Mouse (Mus musculus) natural killer cell, adult 2 months (primary cell): Measurements from ENCODE around the gene Utrn.
A peak's percentile ranks its signal among the peaks of the same experiment; 100 is the strongest.

Experiments used
- DNase-seq, 2 experiments: peaks; one replicate each; pipeline ENCODE4 v3.0.0; 2022; ENCODE audit warnings: low spot score in 2 of 2

Utrn gene

GRCm38 (mm10) chr10:12836048-12836816, 32.9 kb downstream of the Utrn start:
- DNase-seq, result peak in 1 of 2 experiments; percentile 20

GRCm38 (mm10) chr10:12834215-12834614, 35.0 kb downstream of the Utrn start:
- no peak for DNase-seq

GRCm38 (mm10) chr10:12832163-12832562, 37.0 kb downstream of the Utrn start:
- no peak for DNase-seq

DNA sequence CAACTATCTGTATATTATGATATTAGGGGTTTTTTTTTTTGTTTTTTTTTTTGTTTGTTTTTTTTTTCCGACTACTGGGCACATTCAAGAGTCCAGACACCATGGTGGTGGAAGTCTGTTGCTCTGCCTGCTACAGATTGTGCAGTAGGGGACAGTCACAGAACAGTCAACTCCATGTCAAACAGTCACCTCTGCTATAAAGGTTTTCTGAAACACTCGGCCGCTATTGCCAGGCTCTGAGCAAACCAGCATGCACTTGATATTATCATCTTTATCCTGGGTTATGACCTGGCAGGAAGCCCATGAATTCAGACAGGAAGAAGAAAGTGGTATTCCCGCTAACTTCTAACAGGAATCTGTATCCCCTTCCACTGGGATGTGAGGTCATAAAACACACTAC, 41.4 kb downstream of the Utrn start:
- no peak for DNase-seq

DNA sequence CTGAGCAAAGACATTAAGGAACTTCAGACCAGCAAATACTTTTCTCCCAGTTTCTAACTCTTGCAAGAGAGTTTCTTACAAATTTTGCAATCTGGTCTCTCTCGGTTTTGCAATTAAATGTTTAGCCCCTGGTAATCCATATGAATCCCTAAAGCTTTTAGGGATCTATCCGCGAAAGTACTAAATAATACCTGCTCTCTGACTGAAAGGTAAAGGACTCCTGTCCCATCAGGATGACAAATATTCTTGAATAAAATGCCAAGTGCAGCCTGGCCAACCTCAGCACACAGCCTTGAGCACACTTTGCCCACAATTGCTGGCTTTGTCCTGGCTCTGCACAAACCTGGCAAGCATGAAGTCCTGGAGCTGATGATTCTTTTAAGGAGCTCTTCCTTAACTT, 41.9 kb downstream of the Utrn start:
- no peak for DNase-seq

GRCm38 (mm10) chr10:12826760-12827281, 42.3 kb downstream of the Utrn start:
- no peak for DNase-seq

DNA sequence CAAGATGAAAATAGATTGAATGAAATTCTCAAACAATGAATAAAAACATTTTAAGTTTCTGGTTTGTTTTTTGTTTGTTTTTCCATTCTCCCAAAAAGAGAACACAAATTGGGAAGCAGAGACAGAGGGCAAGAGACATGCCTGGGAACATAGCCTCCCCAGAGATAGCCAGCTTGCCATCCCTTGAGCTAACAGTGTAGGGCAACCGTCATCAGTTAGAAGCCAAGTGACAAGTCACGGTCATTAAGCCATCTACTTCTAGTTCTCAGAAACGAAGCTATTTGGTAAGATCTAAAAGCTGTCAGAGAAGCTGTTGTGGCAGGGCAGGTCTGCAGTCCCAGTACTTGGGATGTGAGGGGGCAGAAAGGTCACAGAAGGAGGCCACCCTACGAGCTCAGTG, 44.8 kb downstream of the Utrn start:
- DNase-seq, result no peak

DNA sequence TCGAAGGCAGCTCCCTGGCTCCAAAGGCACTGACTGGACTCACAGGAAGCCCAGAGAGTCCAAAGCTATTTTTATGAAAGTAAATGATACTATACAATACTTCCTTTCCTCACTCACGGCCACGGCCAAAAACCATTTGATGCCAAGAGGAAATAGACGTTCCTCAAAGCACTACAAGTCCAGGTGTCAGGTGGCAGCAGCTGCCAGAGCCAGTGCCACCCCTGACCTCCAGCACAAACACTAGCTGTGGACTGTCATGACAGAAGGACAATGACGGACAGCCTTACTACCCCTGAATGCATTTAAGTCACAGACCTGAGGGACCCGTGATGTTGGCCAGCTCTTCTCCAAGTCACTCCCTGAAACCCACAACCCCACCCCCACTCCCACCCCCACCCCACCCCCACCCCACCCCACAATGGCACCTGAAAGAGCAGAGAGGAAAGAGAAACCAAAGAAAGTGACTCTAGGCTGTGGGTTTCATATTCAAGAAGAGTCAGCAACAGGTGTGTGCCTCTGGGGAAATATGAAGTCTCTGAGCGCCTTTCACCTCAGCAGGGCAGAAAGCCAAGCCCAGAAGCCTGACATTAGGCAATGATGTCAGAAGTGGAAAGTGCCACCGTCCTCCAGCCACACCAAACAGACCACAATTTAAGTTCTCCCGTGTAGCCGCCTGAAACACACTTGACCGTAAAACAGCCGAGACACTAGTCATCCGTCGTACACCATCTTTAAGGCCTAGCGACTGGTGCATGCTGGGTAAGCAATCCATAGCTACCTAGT, 45.5 kb downstream of the Utrn start:
- peak; percentile 69 to 75 for DNase-seq

- peak; percentile 28 to 48 for DNase-seq
These were observed 48.0 kb downstream of the Utrn start for GRCm38 (mm10) chr10:12820978-12821735.

- DNase-seq, result no peak
These were observed 51.8 kb downstream of the Utrn start for GRCm38 (mm10) chr10:12817409-12817808.

DNA sequence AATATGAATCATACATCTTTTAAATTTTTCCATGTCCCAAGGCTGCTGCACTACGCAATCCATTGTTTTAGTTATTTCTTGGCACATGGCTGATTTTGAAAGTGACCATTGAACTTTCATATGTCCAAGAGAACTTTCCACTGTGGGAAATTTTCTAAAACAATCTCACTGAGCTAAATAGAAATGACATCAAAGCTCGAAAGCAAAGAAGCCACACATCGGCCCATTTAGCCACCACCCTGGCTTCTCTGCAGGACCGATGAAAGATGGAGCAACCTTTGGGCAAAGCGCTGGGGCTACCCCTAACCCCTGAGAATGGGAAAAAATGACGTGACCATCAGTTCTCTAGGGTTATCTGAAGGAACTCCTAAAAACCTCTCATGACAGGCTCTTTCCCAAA, 52.6 kb downstream of the Utrn start:
- no peak for DNase-seq

DNA sequence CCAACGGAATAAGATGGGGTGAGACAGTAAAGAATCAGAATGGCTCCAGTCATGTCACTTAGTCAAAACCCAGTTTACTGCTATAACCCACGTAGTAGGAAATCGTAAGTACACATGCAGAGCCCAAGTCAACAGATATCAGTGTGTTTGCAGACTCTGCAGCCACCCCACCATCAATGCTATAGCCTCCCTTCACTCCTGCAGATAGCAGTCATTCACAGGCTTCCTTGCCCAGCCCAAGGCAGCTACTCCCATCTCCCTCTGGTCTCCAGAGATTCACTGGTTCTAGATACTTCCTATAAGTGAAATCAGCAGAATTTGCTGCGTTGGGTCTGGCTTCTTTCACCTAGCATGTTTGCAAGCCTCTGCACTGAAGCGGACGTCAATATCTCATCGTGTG, 54.8 kb downstream of the Utrn start:
- DNase-seq, result no peak

GRCm38 (mm10) chr10:12813881-12814280, 55.3 kb downstream of the Utrn start:
- DNase-seq, result no peak

GRCm38 (mm10) chr10:12813211-12813811, 55.9 kb downstream of the Utrn start:
- DNase-seq, result peak; percentile 62 to 66

DNA sequence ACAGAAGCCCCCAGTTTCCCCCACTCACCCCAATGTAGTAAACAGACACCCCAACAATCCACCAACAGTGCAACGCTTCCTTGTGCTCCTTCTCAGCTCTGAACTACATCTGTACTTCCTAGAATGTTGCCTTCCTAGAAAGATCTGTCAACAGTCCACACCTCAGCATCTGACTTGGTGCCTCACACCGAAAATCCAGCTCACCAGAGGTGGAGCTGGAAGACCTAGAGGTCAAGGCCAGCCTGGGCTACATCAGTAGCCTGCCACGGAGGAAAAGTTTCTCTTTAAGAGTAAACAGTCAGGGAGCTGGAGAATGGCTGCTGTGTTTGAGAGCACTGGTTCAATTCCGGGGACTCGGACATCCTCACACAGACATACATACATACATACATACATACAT, 56.5 kb downstream of the Utrn start:
- DNase-seq, result no peak

GRCm38 (mm10) chr10:12810816-12811215, 58.3 kb downstream of the Utrn start:
- DNase-seq, result no peak

DNA sequence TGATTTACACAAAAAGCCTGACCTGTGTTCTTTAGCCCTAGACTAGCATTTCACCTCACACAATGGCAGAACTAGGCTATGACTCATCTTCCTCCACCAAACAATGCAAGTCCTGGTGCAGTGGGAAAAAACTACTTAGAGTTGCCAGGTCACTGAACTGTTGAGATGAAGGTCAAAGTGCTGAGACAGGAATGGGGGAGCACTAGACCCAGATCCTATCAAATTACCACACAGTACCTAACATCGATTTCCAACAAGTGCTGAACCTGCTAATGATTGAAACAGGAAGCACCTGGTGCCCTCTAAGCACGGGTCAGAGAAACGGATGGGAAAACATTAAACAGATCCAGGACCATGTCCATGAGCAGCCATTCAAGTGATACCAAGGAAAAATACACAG, 59.5 kb downstream of the Utrn start:
- DNase-seq, result no peak

DNA sequence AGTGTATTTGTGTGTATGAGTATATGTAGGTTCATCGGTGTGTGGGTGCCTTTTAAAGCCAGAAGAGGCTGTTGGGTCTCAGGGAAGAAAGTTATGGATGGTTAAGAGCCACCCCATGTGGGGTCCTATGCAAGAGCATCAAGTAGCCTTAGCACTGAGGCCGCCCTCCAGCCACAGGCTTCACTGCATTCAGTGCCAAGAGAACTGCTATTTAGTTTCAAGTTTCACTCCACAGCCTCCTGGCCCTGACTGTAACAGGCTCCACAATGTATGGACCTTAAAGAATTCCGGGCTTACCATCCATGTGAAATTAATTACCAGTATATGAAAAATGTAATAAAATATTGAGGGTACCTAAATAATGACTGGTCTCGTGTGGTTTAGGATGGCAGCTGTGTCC, 60.7 kb downstream of the Utrn start:
- DNase-seq, result no peak

- DNase-seq, result no peak
These were observed 61.5 kb downstream of the Utrn start for GRCm38 (mm10) chr10:12807706-12808105.

GRCm38 (mm10) chr10:12805826-12806225, 63.3 kb downstream of the Utrn start:
- peak; percentile 41 to 59 for DNase-seq

DNA sequence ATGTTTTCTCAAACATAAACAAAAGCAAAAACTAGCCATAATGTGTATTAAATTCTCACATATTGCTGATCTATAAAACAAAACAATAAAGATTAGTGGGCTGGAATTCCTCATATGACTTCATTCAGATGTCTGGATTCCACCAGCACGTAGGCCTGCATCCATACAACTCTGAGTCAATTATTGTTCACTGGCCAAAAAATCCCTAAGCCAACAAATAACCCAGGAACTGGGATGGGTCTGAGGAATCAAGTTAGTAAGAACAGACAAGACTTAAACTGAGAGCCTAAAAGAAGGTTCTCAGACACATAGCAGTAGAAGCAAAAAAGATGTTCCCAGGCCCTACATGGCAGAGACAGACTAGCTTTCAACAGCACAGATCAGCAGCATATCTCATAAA, 65.2 kb downstream of the Utrn start:
- DNase-seq, result no peak

DNA sequence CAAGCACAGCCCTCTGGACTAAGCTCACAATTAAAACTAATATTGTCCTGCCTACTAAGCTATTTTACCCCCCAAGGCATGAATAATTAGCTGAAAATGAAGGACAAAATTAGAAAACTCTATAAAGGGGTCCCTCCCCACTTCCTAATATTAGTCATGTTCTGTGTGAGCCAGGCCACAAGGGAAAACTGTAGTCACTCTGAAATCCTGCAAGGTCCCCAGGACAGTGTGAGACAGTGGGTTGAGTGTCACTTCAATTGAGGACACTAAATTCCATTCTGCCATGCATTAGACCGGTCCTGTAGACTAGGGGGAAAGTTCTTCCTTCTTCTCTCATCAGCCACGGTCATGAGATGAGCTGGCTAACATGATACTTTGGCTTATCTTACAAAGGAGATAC, 69.7 kb downstream of the Utrn start:
- DNase-seq, result no peak
